Mouse (Mus musculus): ENCODE measurements around the gene Gm20828. TPM values are rescaled to one million over a fixed set of nuclear protein-coding genes. Genes with fewer than 3 reads are reported as not detected.
"Not testable (repeated sequence)": the region's sequence is repeated elsewhere in the genome, so short reads cannot be mapped to it uniquely, and the experiment has no call there.

The Gm20828 gene
- total RNA-seq (2017) = not detected in 2 replicates

DNA sequence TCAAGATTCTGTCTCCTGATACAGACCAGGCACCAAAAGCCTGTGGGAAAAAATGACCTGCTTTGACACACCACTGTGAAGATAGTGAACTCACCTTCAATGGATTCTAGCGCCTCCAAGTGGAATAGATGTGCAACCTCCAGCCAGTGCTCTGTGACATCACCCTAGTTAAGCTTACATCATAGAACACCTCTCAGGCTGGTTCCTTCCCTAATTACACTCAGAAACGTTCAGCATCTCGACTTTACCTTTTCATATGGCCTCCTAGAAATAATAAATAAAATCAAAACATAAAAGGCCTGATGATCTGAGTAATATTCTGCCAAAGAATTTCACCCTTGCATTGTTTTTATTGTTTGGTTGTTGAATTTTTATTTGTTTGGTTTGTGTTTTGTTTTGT lies at the start of gene Gm20828:
Gene Gm20828, minus strand, starts transcription at position 101 of the 400 bp plus-strand sequence.
- ATAC-seq (replicated peaks in 1 of 2; ENCODE audit: insufficient read depth in 1 of 2, low FRiP score in 2 of 2, low TSS enrichment in 1 of 2, low read depth in 1 of 2, poor library complexity in 2 of 2, severe bottlenecking in 2 of 2) = not testable (repeated sequence)
